Mouse (Mus musculus) layer of hippocampus, adult 2 months (tissue): ENCODE measurements around the gene Gm49394. TPM values are rescaled to one million over a fixed set of nuclear protein-coding genes. Genes with fewer than 3 reads are reported as not detected.

Experiments
- DNase-seq, 2 experiments: peaks; one replicate each; pipeline ENCODE4 v3.0.0; 2022; ENCODE audit warnings: low spot score in 2 of 2
- H3K27ac ChIP-seq: fragments of 200-600 bp; 2 replicates; pipeline ENCODE4 v1.8.1; 2022
- H3K4me3 ChIP-seq: fragments of 200-600 bp; 2 replicates; pipeline ENCODE4 v1.8.1; 2022; ENCODE audit warnings: mild to moderate bottlenecking
- CTCF ChIP-seq: fragments of 200-600 bp; conservative IDR thresholded peaks from 2 replicates; pipeline ENCODE4 v1.8.1; 2022; ENCODE audit warnings: antibody characterized with exemption, mild to moderate bottlenecking, moderate library complexity
- total RNA-seq, 2 experiments: library from RNA; stranded (reverse); gene quantifications; 2 replicates each; pipeline ENCODE4 v1.2.3; 2021

Gm49394 gene
- total RNA-seq, 2 experiments from 2014 or later = not detected

GRCm38 (mm10) chr7:142665364-142665763, 4.4 kb downstream of the Gm49394 start:
- TF ChIP-seq CTCF = no peak
- Histone ChIP-seq H3K27ac (no peak overlapping the region), H3K4me3 (no peak overlapping the region)
- no peak for DNase-seq

GRCm38 (mm10) chr7:142664465-142665029, 5.2 kb downstream of the Gm49394 start:
- no peak for TF ChIP-seq CTCF
- no peak for DNase-seq
- Histone ChIP-seq H3K27ac (no peak overlapping the region), H3K4me3 (no peak overlapping the region)

- no peak for DNase-seq
- Histone ChIP-seq H3K27ac (no peak overlapping the region), H3K4me3 (no peak overlapping the region)
- TF ChIP-seq CTCF = no peak
These were observed 5.8 kb downstream of the Gm49394 start for GRCm38 (mm10) chr7:142663931-142664421.

- Histone ChIP-seq H3K27ac (no peak overlapping the region), H3K4me3 (no peak overlapping the region)
- no peak for TF ChIP-seq CTCF
- DNase-seq = no peak
These were observed 6.6 kb downstream of the Gm49394 start for GRCm38 (mm10) chr7:142663151-142663550.

GRCm38 (mm10) chr7:142661811-142662210, 7.9 kb downstream of the Gm49394 start:
- DNase-seq = no peak
- no peak overlapping the region for H3K4me3 ChIP-seq
- no peak for TF ChIP-seq CTCF
- no peak overlapping the region for H3K27ac ChIP-seq

GRCm38 (mm10) chr7:142661046-142661445, 8.7 kb downstream of the Gm49394 start:
- H3K27ac ChIP-seq = no peak overlapping the region
- no peak for TF ChIP-seq CTCF
- H3K4me3 ChIP-seq = no peak overlapping the region
- no peak for DNase-seq

- Histone ChIP-seq H3K27ac (no peak overlapping the region), H3K4me3 (no peak overlapping the region)
- DNase-seq = no peak
- no peak for TF ChIP-seq CTCF
These were observed 9.1 kb downstream of the Gm49394 start for GRCm38 (mm10) chr7:142660651-142660945.

- Histone ChIP-seq H3K4me3 (no peak overlapping the region), H3K27ac (no peak overlapping the region)
- no peak for TF ChIP-seq CTCF
- no peak for DNase-seq
These were observed 9.7 kb downstream of the Gm49394 start for GRCm38 (mm10) chr7:142659767-142660650.

GRCm38 (mm10) chr7:142659181-142659681, 10.5 kb downstream of the Gm49394 start:
- no peak for DNase-seq
- no peak for TF ChIP-seq CTCF
- H3K27ac ChIP-seq = no peak overlapping the region
- peak overlapping the region; percentile 17; the same call in 1 of the 2 replicates for H3K4me3 ChIP-seq

- H3K4me3 ChIP-seq = peak overlapping the region; percentile 17; the same call in 1 of the 2 replicates
- no peak for DNase-seq
- TF ChIP-seq CTCF = no peak
- H3K27ac ChIP-seq = no peak overlapping the region
These were observed 11.0 kb downstream of the Gm49394 start for GRCm38 (mm10) chr7:142658681-142659180.

- H3K27ac ChIP-seq = no peak overlapping the region
- no peak for DNase-seq
- no peak for TF ChIP-seq CTCF
- no peak overlapping the region for H3K4me3 ChIP-seq
These were observed 11.7 kb downstream of the Gm49394 start for GRCm38 (mm10) chr7:142657821-142658614.

GRCm38 (mm10) chr7:142657341-142657791, 12.4 kb downstream of the Gm49394 start:
- no peak for TF ChIP-seq CTCF
- H3K27ac ChIP-seq = no peak overlapping the region
- H3K4me3 ChIP-seq = no peak overlapping the region
- DNase-seq = no peak
